Mouse (Mus musculus) embryonic facial prominence, embryonic 14.5 days (tissue): ENCODE data around the gene Ppm1l. TPM values are rescaled to one million over a fixed set of nuclear protein-coding genes. Genes with fewer than 3 reads are reported as not detected.

ENCODE experiments used
- polyA plus RNA-seq: library from polyadenylated mRNA; unstranded; fragments of >200 nt; fragmentation: Nextera tagmentation; extraction: Ambion mirVana; gene quantifications from 2 replicates; pipeline ENCODE4 v1.2.1, GENCODE M21; 2014

Gene Ppm1l
- polyA plus RNA-seq, 1 experiment from 2014 or later: 10.9 TPM

Other genes with a start within 250 kb of the Ppm1l start
- 34.8 and 35.5 TPM in 2 replicates for gene Kpna4, start 189.7 kb upstream of the Ppm1l start, polyA plus RNA-seq
- not detected in 2 replicates for gene Arl14, start 94.4 kb upstream of the Ppm1l start, polyA plus RNA-seq